Mouse (Mus musculus): Measurements from ENCODE around the gene Rbm20. TPM values are rescaled to one million over a fixed set of nuclear protein-coding genes. Genes with fewer than 3 reads are reported as not detected.
A peak's percentile ranks its signal among the peaks of the same experiment; 100 is the strongest.

Rbm20 gene
- polyA plus RNA-seq, 1 experiment = 0.22 TPM

DNA sequence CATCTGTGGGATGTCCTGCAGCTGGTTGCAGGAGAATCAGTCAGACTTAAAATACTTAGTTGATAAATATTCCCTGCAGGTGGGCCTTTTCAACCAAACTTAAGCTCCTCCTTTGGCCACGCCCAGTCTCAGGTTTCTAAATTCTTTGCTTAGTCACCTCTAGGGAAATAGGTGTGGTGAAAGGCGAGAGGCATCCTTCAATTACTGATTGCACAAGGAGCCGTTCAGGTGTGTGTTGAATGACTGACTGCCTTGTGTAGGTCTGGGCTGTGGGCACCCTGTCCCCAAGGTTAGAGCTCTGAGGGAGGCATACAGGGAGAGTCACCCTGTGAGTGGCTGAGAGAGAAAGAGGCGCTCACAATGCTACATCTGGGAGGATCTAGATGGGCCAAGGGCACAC lies 50.2 kb downstream of the Rbm20 start:
- TF ChIP-seq CTCF (IDR thresholded peaks at IDR 0.05; ENCODE audit: extremely low read depth, insufficient read depth, insufficient read length, insufficient replicate concordance) (no peak), POLR2A (IDR thresholded peaks at IDR 0.05; ENCODE audit: low read depth, low read length) (no peak)
- H3K27ac ChIP-seq (ENCODE audit: insufficient read depth, low read length) = no peak overlapping the region
- no peak overlapping the region for H3K4me3 ChIP-seq (ENCODE audit: extremely low read depth, insufficient read depth, insufficient read length)
- H3K27me3 ChIP-seq (ENCODE audit: control insufficient read depth, insufficient read depth, low read length) = no peaks in the 10 kb centered on the region
- WGBS = 77% methylated on average over 4 of the region's 4 CpGs
- no peaks in the 10 kb centered on the region for H3K4me1 ChIP-seq (ENCODE audit: control insufficient read depth, insufficient read depth, insufficient read length)
- H3K36me3 ChIP-seq (ENCODE audit: control insufficient read depth, insufficient read depth, low read length) = no peaks in the 10 kb centered on the region
- no peak for DNase-seq (ENCODE audit: low read depth in 1 of 2, low spot score in 2 of 2)

DNA sequence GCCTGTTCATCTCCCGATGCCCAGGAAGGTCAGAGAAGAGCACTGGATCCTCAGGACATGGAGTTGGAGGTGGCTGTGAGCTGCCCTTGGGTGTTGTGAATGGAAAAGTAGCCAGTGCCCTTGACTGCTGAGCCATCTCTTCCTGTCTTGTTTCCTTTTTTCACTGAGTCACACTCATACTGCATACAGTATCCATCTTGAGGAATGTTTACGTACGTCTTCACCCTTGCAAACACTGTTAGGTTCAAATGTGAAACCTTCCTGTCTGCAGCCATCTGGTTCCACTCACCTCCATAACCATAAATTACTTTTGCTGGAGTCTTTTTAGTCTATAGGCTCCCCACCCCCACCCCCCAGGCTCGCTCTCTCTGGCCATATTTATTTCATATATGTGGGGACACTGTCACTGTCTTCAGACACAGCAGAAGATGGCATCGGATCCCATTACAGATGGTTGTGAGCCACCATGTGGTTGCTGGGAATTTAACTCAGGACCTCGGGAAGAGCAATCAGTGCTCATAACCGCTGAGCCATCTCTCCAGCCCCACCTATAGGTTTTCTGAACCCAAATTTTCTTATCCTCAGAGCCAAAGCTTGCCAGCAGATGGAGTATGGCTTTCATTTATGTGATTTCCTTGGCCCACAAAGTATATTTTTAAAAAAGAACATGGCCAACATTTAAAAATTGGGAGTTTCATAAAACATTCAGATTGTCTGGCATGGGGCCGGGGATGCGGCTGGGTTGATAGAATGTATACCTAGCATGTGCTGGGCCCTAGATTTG lies 51.0 kb downstream of the Rbm20 start:
- Histone ChIP-seq H3K4me1 (ENCODE audit: control insufficient read depth, insufficient read depth, insufficient read length) (no peaks in the 10 kb centered on the region), H3K36me3 (ENCODE audit: control insufficient read depth, insufficient read depth, low read length) (no peaks in the 10 kb centered on the region), H3K27ac (ENCODE audit: insufficient read depth, low read length) (no peak overlapping the region), H3K27me3 (ENCODE audit: control insufficient read depth, insufficient read depth, low read length) (no peaks in the 10 kb centered on the region), H3K4me3 (ENCODE audit: extremely low read depth, insufficient read depth, insufficient read length) (no peak overlapping the region)
- no peak for TF ChIP-seq POLR2A (IDR thresholded peaks at IDR 0.05; ENCODE audit: low read depth, low read length)
- no peak for TF ChIP-seq CTCF (IDR thresholded peaks at IDR 0.05; ENCODE audit: extremely low read depth, insufficient read depth, insufficient read length, insufficient replicate concordance)
- 84% methylated on average over 9 of the region's 9 CpGs for WGBS
- DNase-seq (ENCODE audit: low read depth in 1 of 2, low spot score in 2 of 2) = no peak

- WGBS = 77% methylated on average over 10 of the region's 10 CpGs
- Histone ChIP-seq H3K4me3 (ENCODE audit: extremely low read depth, insufficient read depth, insufficient read length) (no peak overlapping the region), H3K27ac (ENCODE audit: insufficient read depth, low read length) (no peak overlapping the region), H3K36me3 (ENCODE audit: control insufficient read depth, insufficient read depth, low read length) (no peaks in the 10 kb centered on the region), H3K27me3 (ENCODE audit: control insufficient read depth, insufficient read depth, low read length) (no peaks in the 10 kb centered on the region), H3K4me1 (ENCODE audit: control insufficient read depth, insufficient read depth, insufficient read length) (no peaks in the 10 kb centered on the region)
- no peak for TF ChIP-seq POLR2A (IDR thresholded peaks at IDR 0.05; ENCODE audit: low read depth, low read length)
- no peak for TF ChIP-seq CTCF (IDR thresholded peaks at IDR 0.05; ENCODE audit: extremely low read depth, insufficient read depth, insufficient read length, insufficient replicate concordance)
- DNase-seq (ENCODE audit: low read depth in 1 of 2, low spot score in 2 of 2) = no peak
These were observed 52.8 kb downstream of the Rbm20 start for GRCm38 (mm10) chr19:53729919-53730318.

- Histone ChIP-seq H3K27ac (ENCODE audit: insufficient read depth, low read length) (no peak overlapping the region), H3K27me3 (ENCODE audit: control insufficient read depth, insufficient read depth, low read length) (no peaks in the 10 kb centered on the region), H3K36me3 (ENCODE audit: control insufficient read depth, insufficient read depth, low read length) (no peaks in the 10 kb centered on the region), H3K4me1 (ENCODE audit: control insufficient read depth, insufficient read depth, insufficient read length) (no peaks in the 10 kb centered on the region), H3K4me3 (ENCODE audit: extremely low read depth, insufficient read depth, insufficient read length) (no peak overlapping the region)
- no peak for DNase-seq (ENCODE audit: low read depth in 1 of 2, low spot score in 2 of 2)
- WGBS = 77% methylated on average over 8 of the region's 8 CpGs
- TF ChIP-seq POLR2A (IDR thresholded peaks at IDR 0.05; ENCODE audit: low read depth, low read length) (no peak), CTCF (IDR thresholded peaks at IDR 0.05; ENCODE audit: extremely low read depth, insufficient read depth, insufficient read length, insufficient replicate concordance) (no peak)
These were observed 54.7 kb downstream of the Rbm20 start for GRCm38 (mm10) chr19:53731761-53732201.

- H3K27me3 ChIP-seq (ENCODE audit: control insufficient read depth, insufficient read depth, low read length) = no peaks in the 10 kb centered on the region
- no peak overlapping the region for H3K27ac ChIP-seq (ENCODE audit: insufficient read depth, low read length)
- 63% methylated on average over 5 of the region's 5 CpGs for WGBS
- H3K4me1 ChIP-seq (ENCODE audit: control insufficient read depth, insufficient read depth, insufficient read length) = no peaks in the 10 kb centered on the region
- no peaks in the 10 kb centered on the region for H3K36me3 ChIP-seq (ENCODE audit: control insufficient read depth, insufficient read depth, low read length)
- TF ChIP-seq POLR2A (IDR thresholded peaks at IDR 0.05; ENCODE audit: low read depth, low read length) (no peak), CTCF (IDR thresholded peaks at IDR 0.05; ENCODE audit: extremely low read depth, insufficient read depth, insufficient read length, insufficient replicate concordance) (peak; percentile 6; the same call in 1 of the 2 replicates)
- H3K4me3 ChIP-seq (ENCODE audit: extremely low read depth, insufficient read depth, insufficient read length) = no peak overlapping the region
- no peak for DNase-seq (ENCODE audit: low read depth in 1 of 2, low spot score in 2 of 2)
These were observed 57.7 kb downstream of the Rbm20 start for GRCm38 (mm10) chr19:53734845-53735244.

DNA sequence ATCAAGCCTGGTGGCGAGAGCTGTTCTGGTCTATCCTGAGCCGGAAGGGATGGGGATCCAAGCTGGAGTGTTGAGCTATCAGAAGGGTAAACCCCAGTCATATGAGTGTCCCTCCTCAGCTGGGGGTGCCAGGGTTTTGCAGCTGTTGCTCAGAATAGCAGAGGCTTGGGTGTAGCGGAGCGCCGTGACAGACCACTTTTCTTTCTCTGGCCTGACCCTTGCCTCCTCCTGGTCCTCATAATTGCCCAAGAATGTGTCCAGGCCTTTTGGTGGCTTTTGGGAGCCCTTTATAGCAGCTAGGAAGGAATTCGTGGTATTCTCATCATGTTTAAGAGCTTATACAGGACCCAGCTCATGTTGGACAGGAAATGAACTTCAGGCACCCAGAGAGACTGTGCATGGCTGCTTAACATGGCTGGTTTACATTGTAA lies 61.6 kb downstream of the Rbm20 start:
- Histone ChIP-seq H3K36me3 (ENCODE audit: control insufficient read depth, insufficient read depth, low read length) (no peaks in the 10 kb centered on the region), H3K4me3 (ENCODE audit: extremely low read depth, insufficient read depth, insufficient read length) (no peak overlapping the region), H3K27ac (ENCODE audit: insufficient read depth, low read length) (no peak overlapping the region), H3K4me1 (ENCODE audit: control insufficient read depth, insufficient read depth, insufficient read length) (no peaks in the 10 kb centered on the region), H3K27me3 (ENCODE audit: control insufficient read depth, insufficient read depth, low read length) (no peaks in the 10 kb centered on the region)
- no peak for DNase-seq (ENCODE audit: low read depth in 1 of 2, low spot score in 2 of 2)
- 75% methylated on average over 6 of the region's 6 CpGs for WGBS
- TF ChIP-seq CTCF (IDR thresholded peaks at IDR 0.05; ENCODE audit: extremely low read depth, insufficient read depth, insufficient read length, insufficient replicate concordance) = no peak
- TF ChIP-seq POLR2A (IDR thresholded peaks at IDR 0.05; ENCODE audit: low read depth, low read length) = no peak
